In genomic region chr11:46055896-46056769, GRCm38 (mm10) we compare ENCODE assay signal across 8 mouse cellular contexts. TPM values are rescaled to one million over a fixed set of nuclear protein-coding genes. Genes with fewer than 3 reads are reported as not detected.
A peak's percentile ranks its signal among the peaks of the same experiment; 100 is the strongest.
DNase-seq lines count a peak whose midpoint lies in the region; ATAC-seq lines count a peak whose summit lies in the region.

TSS of gene Adam19 (plus strand) at chr11:46055992.

- WGBS in hindbrain, embryonic 12.5 days, result under 1% methylated on average over 45 of the region's 51 CpGs

- no peaks in the 10 kb centered on the region for H3K9me3 ChIP-seq in hindbrain, embryonic 12.5 days (replicated peaks)

- peak within 1 kb of the TSS; percentile 95 for H3K27ac ChIP-seq in hindbrain, embryonic 12.5 days

- peak; percentile 91 for ATAC-seq in hindbrain, embryonic 12.5 days (ENCODE audit: low FRiP score)

- H3K4me2 ChIP-seq in hindbrain, embryonic 12.5 days (replicated peaks), result peak within 1 kb of the TSS; percentile 67

- peaks cover 20% of the 10 kb centered on the region for H3K4me1 ChIP-seq in hindbrain, embryonic 12.5 days

- H3K9ac ChIP-seq in hindbrain, embryonic 12.5 days, result peak within 1 kb of the TSS; percentile 84

- peak; percentile 90 for DNase-seq in R1 (ENCODE audit: low read depth, low spot score)
- peak; percentile 85 to 86 for DNase-seq in cerebellum, postnatal 14 days
- DNase-seq in frontal cortex, postnatal 25 days (ENCODE audit: low spot score in 2 of 2), result peak; percentile 52 to 59
- peak; percentile 44 for DNase-seq in left cerebral cortex, adult 11 months (ENCODE audit: low spot score)
- peak; percentile 64 for DNase-seq in lung, postnatal 25 days (ENCODE audit: low spot score)
- peak; percentile 80 for DNase-seq in retina, embryonic 14.5 days (ENCODE audit: low spot score)
- DNase-seq in urinary bladder, postnatal 14 days (ENCODE audit: low spot score), result peak; percentile 64

- H3K27me3 ChIP-seq in hindbrain, embryonic 12.5 days, result no peaks in the 10 kb centered on the region

- peaks cover 7% of the 10 kb centered on the region; the same call in 1 of the 2 replicates for H3K36me3 ChIP-seq in hindbrain, embryonic 12.5 days

- peak within 1 kb of the TSS; percentile 68 for H3K4me3 ChIP-seq in hindbrain, embryonic 12.5 days

RNA-seq across cellular contexts. Expression of gene Adam19, which starts in this region (rescaled TPM):
- 17.3 and 18.4 TPM in 2 replicates for polyA plus RNA-seq in hindbrain, embryonic 12.5 days (2016; fragmentation: Nextera tagmentation; extraction: Ambion mirVana)

Comparison
In these comparisons a context has a peak if more than half of its experiments do, and no peak if none do; other contexts are left out.
1. Peak in every context shown above with its lines: DNase-seq, ATAC-seq, H3K4me3 ChIP-seq and H3K27ac ChIP-seq.